Mouse (Mus musculus): ENCODE measurements around the gene Inafm1. TPM values are rescaled to one million over a fixed set of nuclear protein-coding genes. Genes with fewer than 3 reads are reported as not detected.

The Inafm1 gene
- polyA plus RNA-seq, 1 experiment: 44.7 TPM

DNA sequence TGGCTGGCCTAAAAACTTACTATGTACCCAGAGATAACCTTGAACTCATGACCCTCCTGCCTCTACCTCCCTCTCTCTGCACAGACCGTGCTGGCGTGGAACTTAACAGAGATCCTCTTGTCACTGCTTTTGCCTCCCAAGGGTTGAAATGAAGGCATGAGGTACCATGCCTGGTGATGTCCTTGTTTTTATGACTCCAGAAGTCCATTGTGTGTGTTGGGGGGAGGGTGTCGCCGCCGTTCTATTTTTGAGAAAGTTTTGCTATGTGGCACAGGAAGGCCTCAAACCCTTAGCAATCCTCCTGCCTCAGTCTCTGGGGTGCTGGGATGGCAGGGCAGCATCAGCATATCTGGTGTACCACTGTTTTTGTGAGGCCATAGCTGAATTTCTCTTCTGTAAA lies 25.5 kb upstream of the Inafm1 start:
- H3K4me1 ChIP-seq (replicated peaks; ENCODE audit: control insufficient read depth, insufficient read depth, low read length): peaks cover 22% of the 10 kb centered on the region
- DNase-seq: no peak
- H3K27ac ChIP-seq (ENCODE audit: control insufficient read depth, insufficient read depth, low read length): no peak overlapping the region
- H3K4me3 ChIP-seq (ENCODE audit: control insufficient read depth, insufficient read depth, low read length): no peak overlapping the region
- no peak for TF ChIP-seq POLR2A (IDR thresholded peaks at IDR 0.05; ENCODE audit: control insufficient read depth, extremely low read depth, insufficient read depth, low read length, poor library complexity)
- TF ChIP-seq CTCF (IDR thresholded peaks at IDR 0.05; ENCODE audit: borderline replicate concordance, control insufficient read depth, extremely low read depth, insufficient read depth, low read length, poor library complexity): no peak
- no peaks in the 10 kb centered on the region for H3K36me3 ChIP-seq (ENCODE audit: control insufficient read depth, insufficient read depth, low read length)
- no peaks in the 10 kb centered on the region for H3K27me3 ChIP-seq (ENCODE audit: control insufficient read depth, insufficient read depth, low read length)
- 94% methylated on average over 5 of the region's 5 CpGs for WGBS

DNA sequence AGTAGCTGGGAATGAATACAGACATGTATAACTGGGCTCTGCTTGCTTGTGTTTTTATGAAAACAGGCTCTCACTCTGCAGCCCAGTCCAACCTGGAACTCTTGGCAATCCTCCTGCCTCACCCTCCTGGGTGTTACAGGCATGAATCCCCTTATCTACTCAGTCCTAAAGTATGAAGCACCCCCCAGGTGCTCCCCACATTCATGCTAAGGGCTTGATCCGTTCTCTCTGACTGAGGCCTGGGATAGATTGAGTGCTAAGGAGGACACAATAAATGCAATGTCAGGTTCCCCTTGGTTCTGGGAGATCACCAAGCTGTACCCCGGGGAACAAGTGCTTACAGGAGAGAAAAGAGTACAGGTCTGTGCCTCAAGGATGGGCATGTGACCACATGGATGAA lies 24.2 kb upstream of the Inafm1 start:
- 82% methylated on average over 2 of the region's 2 CpGs for WGBS
- H3K27me3 ChIP-seq (ENCODE audit: control insufficient read depth, insufficient read depth, low read length): no peaks in the 10 kb centered on the region
- no peak for DNase-seq
- H3K4me1 ChIP-seq (replicated peaks; ENCODE audit: control insufficient read depth, insufficient read depth, low read length): peaks cover 22% of the 10 kb centered on the region
- H3K27ac ChIP-seq (ENCODE audit: control insufficient read depth, insufficient read depth, low read length): no peak overlapping the region
- no peaks in the 10 kb centered on the region for H3K36me3 ChIP-seq (ENCODE audit: control insufficient read depth, insufficient read depth, low read length)
- TF ChIP-seq POLR2A (IDR thresholded peaks at IDR 0.05; ENCODE audit: control insufficient read depth, extremely low read depth, insufficient read depth, low read length, poor library complexity) (no peak), CTCF (IDR thresholded peaks at IDR 0.05; ENCODE audit: borderline replicate concordance, control insufficient read depth, extremely low read depth, insufficient read depth, low read length, poor library complexity) (no peak)
- H3K4me3 ChIP-seq (ENCODE audit: control insufficient read depth, insufficient read depth, low read length): no peak overlapping the region

DNA sequence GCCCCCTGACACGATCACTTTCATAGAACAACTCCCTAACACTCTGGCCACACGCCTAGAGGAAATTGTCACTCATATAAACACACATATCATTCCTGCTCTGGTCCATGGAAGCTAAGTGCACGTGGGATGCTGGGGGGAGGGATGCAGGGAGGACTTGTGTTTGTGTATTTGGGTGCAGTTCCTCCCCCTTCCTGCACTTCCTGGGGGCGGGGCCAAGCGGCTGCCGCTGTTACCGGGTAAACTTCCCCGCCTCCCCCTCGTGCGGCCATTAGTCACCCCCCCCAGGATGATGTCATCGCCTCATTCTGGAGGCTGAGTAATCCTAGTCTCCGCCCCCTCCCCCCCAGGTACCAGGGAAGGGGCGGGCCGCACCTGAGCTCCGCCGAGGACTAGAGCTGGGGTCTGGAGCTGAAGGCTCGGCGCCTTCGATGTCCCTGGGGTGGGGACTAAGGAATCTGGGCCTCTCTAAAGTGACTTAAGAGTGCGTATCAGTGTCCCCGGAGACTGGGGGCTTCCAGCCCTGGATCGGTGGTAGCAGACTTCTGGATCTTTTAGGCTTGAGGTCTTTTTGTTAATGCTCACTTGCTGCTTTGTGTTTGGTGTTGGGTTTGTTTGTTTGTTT lies 23.5 kb upstream of the Inafm1 start:
- H3K27ac ChIP-seq (ENCODE audit: control insufficient read depth, insufficient read depth, low read length): 0 out of 2 replicates have a peak overlapping the region, but pooled peaks have one; percentile 5
- H3K27me3 ChIP-seq (ENCODE audit: control insufficient read depth, insufficient read depth, low read length): no peaks in the 10 kb centered on the region
- 6% methylated on average over 22 of the region's 22 CpGs for WGBS
- TF ChIP-seq CTCF (IDR thresholded peaks at IDR 0.05; ENCODE audit: borderline replicate concordance, control insufficient read depth, extremely low read depth, insufficient read depth, low read length, poor library complexity) (peak; percentile 54; the same call in 1 of the 2 replicates), POLR2A (IDR thresholded peaks at IDR 0.05; ENCODE audit: control insufficient read depth, extremely low read depth, insufficient read depth, low read length, poor library complexity) (0 out of 2 replicates have a peak, but pooled peaks have one; percentile 20)
- peaks cover 22% of the 10 kb centered on the region for H3K4me1 ChIP-seq (replicated peaks; ENCODE audit: control insufficient read depth, insufficient read depth, low read length)
- peak; percentile 89 for DNase-seq
- peak overlapping the region; percentile 45 for H3K4me3 ChIP-seq (ENCODE audit: control insufficient read depth, insufficient read depth, low read length)
- H3K36me3 ChIP-seq (ENCODE audit: control insufficient read depth, insufficient read depth, low read length): no peaks in the 10 kb centered on the region

DNA sequence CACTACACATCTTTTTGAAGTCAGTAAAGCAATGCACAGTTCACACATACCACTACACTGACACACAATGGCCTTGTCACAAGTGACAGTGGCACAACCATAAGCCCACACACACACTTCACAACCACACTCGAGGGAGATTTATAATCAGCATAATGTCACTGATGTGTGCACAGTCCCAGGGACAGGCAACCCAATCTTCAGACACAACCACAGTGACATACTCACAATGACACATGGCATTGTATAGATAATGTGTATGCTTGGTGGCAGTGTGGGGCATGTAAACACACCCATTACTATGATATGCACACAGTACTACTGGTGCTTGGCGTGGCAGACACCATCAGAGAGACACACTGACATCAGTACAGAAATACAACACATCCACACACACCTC lies 22.7 kb upstream of the Inafm1 start:
- no peaks in the 10 kb centered on the region for H3K27me3 ChIP-seq (ENCODE audit: control insufficient read depth, insufficient read depth, low read length)
- H3K27ac ChIP-seq (ENCODE audit: control insufficient read depth, insufficient read depth, low read length): 0 out of 2 replicates have a peak overlapping the region, but pooled peaks have one; percentile 5
- H3K36me3 ChIP-seq (ENCODE audit: control insufficient read depth, insufficient read depth, low read length): no peaks in the 10 kb centered on the region
- WGBS: 42% methylated on average over 2 of the region's 2 CpGs
- TF ChIP-seq POLR2A (IDR thresholded peaks at IDR 0.05; ENCODE audit: control insufficient read depth, extremely low read depth, insufficient read depth, low read length, poor library complexity): no peak
- no peak for TF ChIP-seq CTCF (IDR thresholded peaks at IDR 0.05; ENCODE audit: borderline replicate concordance, control insufficient read depth, extremely low read depth, insufficient read depth, low read length, poor library complexity)
- peaks cover 22% of the 10 kb centered on the region for H3K4me1 ChIP-seq (replicated peaks; ENCODE audit: control insufficient read depth, insufficient read depth, low read length)
- H3K4me3 ChIP-seq (ENCODE audit: control insufficient read depth, insufficient read depth, low read length): no peak overlapping the region
- no peak for DNase-seq

DNA sequence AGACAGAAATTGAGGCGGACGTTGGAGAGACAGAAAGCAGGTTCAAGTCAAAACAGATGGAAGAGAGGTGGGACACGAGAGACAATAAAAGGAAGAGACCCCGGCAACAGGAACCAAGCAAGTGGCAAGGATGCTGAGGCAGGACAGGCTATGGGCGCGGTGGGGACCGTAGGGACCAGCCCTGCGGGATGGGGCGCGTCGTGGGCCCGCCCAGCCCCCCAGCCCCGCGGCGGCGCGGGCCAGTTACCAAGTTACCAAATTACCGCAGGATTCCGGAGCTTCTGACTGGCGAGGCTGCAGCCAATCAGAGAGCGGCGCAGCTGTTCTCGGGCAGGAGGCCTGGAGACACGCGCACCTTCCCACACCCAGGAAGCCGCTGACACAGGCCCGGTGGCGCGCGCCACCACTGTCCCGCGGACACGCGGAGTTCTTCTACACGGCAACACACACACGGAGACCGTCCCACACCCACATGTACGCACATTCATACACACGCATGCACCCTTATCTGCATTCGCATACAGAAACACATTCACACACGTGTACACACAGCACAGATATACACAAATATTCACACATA lies 22.0 kb upstream of the Inafm1 start:
- Histone ChIP-seq H3K4me1 (replicated peaks; ENCODE audit: control insufficient read depth, insufficient read depth, low read length) (peaks cover 22% of the 10 kb centered on the region), H3K27ac (ENCODE audit: control insufficient read depth, insufficient read depth, low read length) (peak overlapping the region; percentile 89), H3K27me3 (ENCODE audit: control insufficient read depth, insufficient read depth, low read length) (no peaks in the 10 kb centered on the region), H3K4me3 (ENCODE audit: control insufficient read depth, insufficient read depth, low read length) (peak overlapping the region; percentile 68), H3K36me3 (ENCODE audit: control insufficient read depth, insufficient read depth, low read length) (no peaks in the 10 kb centered on the region)
- 1% methylated on average over 37 of the region's 41 CpGs for WGBS
- peak; percentile 84 for DNase-seq
- peak; percentile 61 for TF ChIP-seq POLR2A (IDR thresholded peaks at IDR 0.05; ENCODE audit: control insufficient read depth, extremely low read depth, insufficient read depth, low read length, poor library complexity)
- peak; percentile 40; the same call in 1 of the 2 replicates for TF ChIP-seq CTCF (IDR thresholded peaks at IDR 0.05; ENCODE audit: borderline replicate concordance, control insufficient read depth, extremely low read depth, insufficient read depth, low read length, poor library complexity)

DNA sequence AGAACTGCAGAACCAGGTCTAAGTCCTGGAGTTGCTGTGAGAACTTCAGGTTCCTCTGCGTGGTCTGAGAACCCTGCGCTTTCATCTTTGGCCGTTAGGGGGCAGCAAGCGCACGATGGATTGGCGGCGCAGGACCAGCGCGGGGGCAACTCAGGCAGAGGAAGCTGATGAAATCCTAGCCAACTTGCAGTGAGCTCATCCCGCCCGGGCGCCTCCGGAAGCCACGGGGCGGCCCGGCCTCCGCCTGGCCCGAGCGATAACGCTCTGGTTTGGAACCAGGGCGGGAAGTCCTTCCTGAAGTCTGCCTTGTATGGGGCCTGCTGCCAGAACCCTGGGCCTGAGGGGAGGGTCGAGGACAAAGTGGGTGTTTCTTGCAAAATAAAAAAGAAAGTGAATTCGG lies 21.4 kb upstream of the Inafm1 start:
- Histone ChIP-seq H3K36me3 (ENCODE audit: control insufficient read depth, insufficient read depth, low read length) (no peaks in the 10 kb centered on the region), H3K27me3 (ENCODE audit: control insufficient read depth, insufficient read depth, low read length) (no peaks in the 10 kb centered on the region), H3K4me1 (replicated peaks; ENCODE audit: control insufficient read depth, insufficient read depth, low read length) (peaks cover 20% of the 10 kb centered on the region), H3K27ac (ENCODE audit: control insufficient read depth, insufficient read depth, low read length) (peak overlapping the region; percentile 89), H3K4me3 (ENCODE audit: control insufficient read depth, insufficient read depth, low read length) (peak overlapping the region; percentile 68)
- TF ChIP-seq POLR2A (IDR thresholded peaks at IDR 0.05; ENCODE audit: control insufficient read depth, extremely low read depth, insufficient read depth, low read length, poor library complexity) (peak; percentile 32; the same call in 1 of the 2 replicates), CTCF (IDR thresholded peaks at IDR 0.05; ENCODE audit: borderline replicate concordance, control insufficient read depth, extremely low read depth, insufficient read depth, low read length, poor library complexity) (peak; percentile 97)
- WGBS: under 1% methylated on average over 23 of the region's 23 CpGs
- peak; percentile 95 for DNase-seq

Measured in thymus, adult 2 months (tissue).